Mouse (Mus musculus) c-Kit-positive CD71-positive TER-119-negative erythroid progenitor cells, embryonic 14.5 days (primary cell): ENCODE results near the gene Olfr1120.
"Not testable (repeated sequence)": the region's sequence is repeated elsewhere in the genome, so short reads cannot be mapped to it uniquely, and the experiment has no call there.

Experiments
- DNase-seq: peaks from one replicate; pipeline ENCODE4 v3.0.0-alpha.2; 2013; ENCODE audit warnings: low read depth

Olfr1120 gene

DNA sequence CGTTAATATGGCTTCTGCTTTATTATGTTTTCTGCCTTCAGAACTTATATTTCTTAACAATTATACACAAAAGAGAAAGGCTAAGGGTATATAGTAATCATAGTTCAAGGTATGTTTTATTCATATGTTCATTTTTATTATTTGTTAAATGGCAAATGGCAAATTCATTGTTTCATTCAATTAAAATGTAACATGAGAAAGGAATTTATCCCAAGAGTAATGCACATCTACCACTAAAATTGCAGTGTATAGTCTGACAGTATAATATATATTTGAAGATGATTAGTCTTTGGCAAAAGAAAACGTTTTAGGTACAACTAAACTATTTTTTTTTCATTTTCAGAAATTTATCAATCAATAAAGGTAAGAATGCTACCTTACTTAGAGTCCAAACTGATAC, at the start of gene Olfr1120:
Olfr1120 (plus strand) TSS at position 301 of the 400 bp plus-strand sequence.
- no peak for DNase-seq

DNA sequence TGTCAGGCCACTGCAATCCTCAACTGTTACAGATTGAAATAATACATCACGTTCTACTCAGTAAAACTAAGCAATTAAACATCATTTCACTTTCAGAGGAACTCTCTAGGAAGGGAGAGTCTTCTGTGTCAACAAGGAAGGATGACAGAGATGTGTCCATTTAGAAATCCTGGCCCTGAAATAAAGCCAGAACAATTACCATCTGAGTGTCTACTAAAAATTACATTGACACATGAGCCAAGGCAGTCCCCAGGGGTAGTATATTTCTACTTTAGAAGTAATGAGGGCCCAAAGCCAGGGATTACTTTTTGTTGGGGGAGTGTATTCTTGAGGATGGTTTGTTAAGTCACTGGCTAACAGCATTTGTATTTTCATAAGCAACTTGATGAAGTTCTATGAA, 47.3 kb upstream of the Olfr1120 start, which contains the start of gene Olfr1118:
Olfr1118 (plus strand) TSS at position 301 of the 400 bp plus-strand sequence.
- DNase-seq = no peak

DNA sequence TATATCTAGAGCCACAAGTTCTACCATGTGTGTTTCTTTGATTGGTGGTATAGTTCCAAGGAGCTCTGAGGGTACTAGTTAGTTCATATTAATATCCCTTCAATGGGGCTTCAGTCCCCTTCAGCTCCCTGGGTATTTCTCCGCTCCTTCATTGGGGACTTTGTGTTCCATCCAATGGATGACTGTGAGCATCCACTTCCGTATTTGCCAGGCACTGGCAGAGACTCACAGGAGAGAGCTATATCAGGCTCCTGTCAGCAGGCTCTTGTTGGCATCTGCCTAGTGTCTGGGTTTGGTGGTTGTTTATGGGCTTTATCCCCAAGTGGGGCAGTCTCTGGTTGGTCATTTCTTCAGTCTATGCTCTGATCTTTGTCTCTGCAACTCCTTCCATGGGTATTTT, 5.5 kb downstream of the Olfr1120 start:
- not testable (repeated sequence) for DNase-seq

DNA sequence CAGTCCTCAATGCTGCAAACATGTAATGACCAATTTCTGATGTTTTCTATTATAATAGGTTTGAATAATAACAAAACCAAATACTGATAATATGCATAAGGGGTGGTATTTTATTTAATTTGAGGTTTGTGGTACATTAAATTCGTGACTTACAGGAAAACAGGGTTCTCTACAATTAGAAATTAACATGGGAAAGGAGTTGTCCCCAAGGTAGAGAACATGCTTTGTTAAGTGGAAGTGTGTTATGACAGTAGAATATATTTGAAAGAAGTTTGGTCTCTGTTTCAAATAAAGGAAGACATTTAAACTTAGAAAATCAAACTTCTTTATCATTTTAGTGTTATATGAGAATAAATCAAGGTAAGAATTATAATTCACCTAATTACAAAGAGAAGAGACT, 15.0 kb downstream of the Olfr1120 start, which contains the start of gene Olfr1121:
Olfr1121 (plus strand) TSS at position 301 of the 400 bp plus-strand sequence.
- DNase-seq = no peak

DNA sequence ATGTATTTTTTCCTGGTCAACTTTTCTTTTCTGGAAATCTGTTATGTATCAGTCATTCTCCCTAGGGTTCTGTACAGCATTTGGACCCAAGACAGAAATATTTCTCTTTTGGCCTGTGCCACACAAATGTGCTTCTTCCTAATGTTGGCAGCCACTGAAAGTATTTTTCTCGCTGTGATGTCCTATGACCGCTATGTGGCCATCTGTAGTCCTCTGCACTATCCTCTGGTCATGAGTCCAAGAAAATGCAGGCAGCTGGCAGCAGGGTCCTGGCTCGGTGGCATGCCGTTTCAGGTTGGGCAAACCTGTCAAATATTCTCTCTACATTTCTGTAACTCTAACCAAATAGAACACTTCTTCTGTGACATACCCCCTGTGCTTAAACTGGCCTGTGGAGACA, 17.1 kb downstream of the Olfr1120 start:
- DNase-seq = no peak

DNA sequence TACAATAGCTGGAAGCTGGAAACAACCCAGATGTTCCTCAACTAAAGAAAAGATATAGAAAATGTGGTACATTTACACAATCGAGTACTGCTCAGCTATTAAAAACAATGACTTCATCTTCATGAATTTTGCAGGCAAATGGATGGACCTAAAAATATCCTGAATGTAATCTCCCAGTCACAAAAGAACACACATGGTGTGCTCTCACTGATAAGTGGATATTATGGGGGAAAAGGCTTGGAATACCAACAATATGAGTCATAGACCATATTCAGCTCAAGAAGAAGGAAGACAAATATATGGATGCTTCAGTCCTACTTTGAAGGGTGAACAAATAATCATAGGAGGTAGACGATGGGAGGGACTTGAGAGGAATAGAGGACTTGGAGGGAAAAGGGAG, 29.3 kb downstream of the Olfr1120 start:
- DNase-seq = no peak

DNA sequence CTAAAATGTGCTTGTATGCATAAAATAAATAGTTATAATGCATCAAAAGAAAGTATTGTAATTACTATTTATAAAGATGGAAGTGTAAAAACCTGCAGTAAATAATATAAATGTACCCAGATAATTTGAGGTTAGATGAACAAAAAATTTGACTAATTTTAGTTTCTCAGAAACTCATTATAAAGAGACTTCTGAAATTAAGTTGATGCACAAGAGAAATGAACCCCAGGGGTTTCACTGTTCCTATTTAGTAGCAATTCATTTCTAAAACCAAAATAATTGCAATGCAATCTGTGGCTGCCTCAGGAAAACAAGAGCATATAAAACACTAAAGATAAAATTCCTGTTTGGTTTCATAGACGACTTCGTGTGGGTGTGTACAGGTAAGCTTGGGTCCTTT, 30.9 kb downstream of the Olfr1120 start, which contains the start of gene Olfr1122:
Olfr1122 (plus strand) TSS at position 301 of the 400 bp plus-strand sequence.
- no peak for DNase-seq

DNA sequence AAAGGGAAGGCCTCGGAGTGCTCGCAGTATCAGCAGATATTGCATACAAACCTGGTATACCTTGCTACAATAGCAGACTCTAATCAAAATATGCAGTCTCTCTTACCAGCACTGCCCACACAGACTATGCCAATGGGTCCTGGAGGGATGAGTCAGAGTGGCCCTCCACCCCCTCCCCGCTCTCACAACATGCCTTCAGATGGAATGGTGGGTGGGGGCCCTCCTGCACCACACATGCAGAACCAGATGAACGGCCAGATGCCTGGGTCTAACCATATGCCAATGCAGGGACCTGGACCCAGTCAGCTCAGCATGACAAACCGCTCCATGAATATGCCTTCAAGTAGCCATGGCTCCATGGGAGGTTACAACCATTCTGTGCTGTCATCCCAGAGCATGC, 39.0 kb downstream of the Olfr1120 start:
- DNase-seq = not testable (repeated sequence)

DNA sequence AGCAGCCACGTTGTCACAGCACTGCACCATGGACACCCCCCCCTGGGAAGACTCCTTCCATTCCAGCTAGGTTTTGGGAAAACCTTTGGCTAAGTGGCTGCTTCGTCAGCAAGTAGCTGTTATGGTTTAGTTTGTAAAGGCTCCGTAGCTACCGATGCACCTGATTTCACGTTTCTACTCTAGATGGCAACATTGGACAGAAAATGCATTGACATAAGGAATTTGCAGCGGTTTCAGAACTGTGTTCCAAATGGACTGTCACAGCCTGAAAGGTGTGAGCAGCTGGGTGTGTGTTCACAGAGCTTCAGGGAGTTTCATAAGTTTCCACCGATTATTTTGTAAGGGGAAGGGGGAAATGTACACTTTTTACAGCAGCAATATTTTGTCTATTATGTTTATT, 40.1 kb downstream of the Olfr1120 start:
- not testable (repeated sequence) for DNase-seq
